Mouse (Mus musculus) heart, postnatal 0 days (tissue): ENCODE results near the gene Atp6v0a4. TPM values are rescaled to one million over a fixed set of nuclear protein-coding genes. Genes with fewer than 3 reads are reported as not detected.

Experiments used
- ATAC-seq: fragments of 200-750 bp; cut with Nextera tagmentation; 2 replicates; pipeline ENCODE4 v1.8.0; 2017; ENCODE audit warnings: low read depth, moderate number of reproducible peaks, moderate library complexity; ENCODE audit not compliant: insufficient read depth
- DNase-seq: peaks from one replicate; pipeline ENCODE4 v3.0.0-alpha.2; 2016; ENCODE audit warnings: low spot score
- H3K27ac ChIP-seq: fragments of 300-500 bp; sonication (generic); 2 replicates; pipeline ENCODE4 v1.5.1; 2014; ENCODE audit warnings: low read depth, mild to moderate bottlenecking
- H3K27me3 ChIP-seq: fragments of 300-500 bp; sonication (generic); 2 replicates; pipeline ENCODE4 v1.6.1; 2014; ENCODE audit warnings: low read length, mixed read lengths; ENCODE audit not compliant: control insufficient read depth, insufficient read depth
- H3K36me3 ChIP-seq: fragments of 300-500 bp; sonication (generic); replicated peaks from 2 replicates; pipeline ENCODE4 v1.6.1; 2014; ENCODE audit warnings: low read length, mixed read lengths; ENCODE audit not compliant: control insufficient read depth, insufficient read depth
- H3K4me1 ChIP-seq: fragments of 300-500 bp; sonication (generic); 2 replicates; pipeline ENCODE4 v1.6.1; 2014; ENCODE audit warnings: antibody characterized with exemption; ENCODE audit not compliant: control insufficient read depth, insufficient read depth
- H3K4me2 ChIP-seq: fragments of 300-500 bp; sonication (generic); 2 replicates; pipeline ENCODE4 v1.6.1; 2014; ENCODE audit warnings: low read depth, mild to moderate bottlenecking, low read length, moderate library complexity
- H3K4me3 ChIP-seq: fragments of 300-500 bp; sonication (generic); 2 replicates; pipeline ENCODE4 v1.5.1; 2014; ENCODE audit warnings: low read depth, low read length
- H3K9ac ChIP-seq: fragments of 300-500 bp; sonication (generic); replicated peaks from 2 replicates; pipeline ENCODE4 v1.6.1; 2014; ENCODE audit warnings: low read depth, low read length, mixed read lengths
- H3K9me3 ChIP-seq: fragments of 300-500 bp; sonication (generic); replicated peaks from 2 replicates; pipeline ENCODE4 v1.6.1; 2016; ENCODE audit warnings: low read length; ENCODE audit not compliant: control insufficient read depth
- CTCF ChIP-seq: IDR thresholded peaks from 2 replicates; pipeline ENCODE4 v1.5.1; 2016; ENCODE audit warnings: antibody characterized with exemption, control low read depth, low read depth
- EP300 ChIP-seq: IDR thresholded peaks from 2 replicates; pipeline ENCODE4 v1.6.1; 2016; ENCODE audit warnings: antibody characterized with exemption, low read depth
- WGBS: fragments of 180-500 bp; shearing (Covaris S2); extraction: QIAGEN DNeasy Blood & Tissue Kit; methylation state at CpG from one replicate; pipeline ENCODE4 v1.1.7; 2014; 5-methylcytosine and 5-hydroxymethylcytosine counted together
- polyA plus RNA-seq: library from polyadenylated mRNA; unstranded; fragments of >200 nt; fragmentation: Nextera tagmentation; extraction: Ambion mirVana; gene quantifications from 2 replicates; pipeline ENCODE4 v1.2.1, GENCODE M21; 2015
- total RNA-seq: library from RNA; depleted of rRNA; stranded (reverse); fragments of >200 nt; gene quantifications from 2 replicates; pipeline ENCODE4 v1.2.3, GENCODE M21; 2014; ENCODE audit warnings: low replicate concordance

Gene Atp6v0a4
- total and polyA plus RNA-seq, 2 experiments from 2014 or later = 0.04 to 0.12 TPM

- no peaks in the 10 kb centered on the region for H3K27me3 ChIP-seq
- ATAC-seq (no peak), DNase-seq (no peak)
- H3K9me3 ChIP-seq = no peaks in the 10 kb centered on the region
- H3K4me3 ChIP-seq = no peak overlapping the region
- H3K36me3 ChIP-seq = no peaks in the 10 kb centered on the region
- H3K4me2 ChIP-seq = no peak overlapping the region
- TF ChIP-seq EP300 (no peak), CTCF (no peak)
- H3K4me1 ChIP-seq = peaks cover 3% of the 10 kb centered on the region; the same call in 1 of the 2 replicates
- H3K9ac ChIP-seq = no peak overlapping the region
- WGBS = 71% methylated on average over 3 of the region's 3 CpGs
- H3K27ac ChIP-seq = no peak overlapping the region
These were observed 14.7 kb upstream of the Atp6v0a4 start for GRCm38 (mm10) chr6:38139086-38139485.

DNA sequence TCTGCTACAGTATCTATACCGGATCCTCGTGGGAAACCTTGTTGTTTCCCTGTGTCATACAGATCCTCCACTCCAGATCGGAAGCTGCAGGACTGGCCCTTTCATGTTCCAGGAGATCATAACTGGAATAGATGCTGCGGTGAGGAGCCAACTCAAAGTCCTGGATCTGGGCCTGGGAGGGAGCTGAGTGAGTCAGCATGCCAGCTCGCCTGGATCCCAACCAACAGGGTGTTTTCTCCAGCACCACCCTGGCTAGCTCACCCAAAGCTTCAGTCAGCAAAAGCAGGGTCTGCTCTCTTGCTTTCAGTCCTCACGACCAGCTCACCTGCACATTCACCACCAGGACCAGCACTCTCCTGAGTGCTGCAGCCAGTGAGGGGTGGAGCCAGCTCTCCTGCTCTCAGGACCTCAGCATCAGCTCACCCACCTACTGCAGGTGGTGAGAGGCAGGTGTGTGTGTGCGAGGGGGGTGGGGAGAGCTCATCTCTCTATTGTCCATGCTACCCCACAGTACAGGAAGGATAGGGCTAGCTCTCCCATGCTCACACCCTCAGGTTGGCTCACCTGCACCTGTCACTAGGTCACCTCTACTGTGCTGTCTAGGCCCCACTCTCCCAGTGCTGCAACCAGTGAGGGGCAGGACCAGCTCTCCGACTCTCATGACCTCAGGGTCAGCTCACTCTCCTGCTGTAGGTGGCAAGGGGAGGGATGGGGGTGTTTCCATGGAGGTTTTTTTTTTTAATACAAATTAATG, 10.6 kb upstream of the Atp6v0a4 start:
- Histone ChIP-seq H3K36me3 (no peaks in the 10 kb centered on the region), H3K4me3 (no peak overlapping the region), H3K9me3 (no peaks in the 10 kb centered on the region), H3K4me2 (no peak overlapping the region), H3K9ac (no peak overlapping the region), H3K27me3 (no peaks in the 10 kb centered on the region), H3K27ac (no peak overlapping the region), H3K4me1 (no peaks in the 10 kb centered on the region)
- DNase-seq = no peak
- TF ChIP-seq CTCF (no peak), EP300 (no peak)
- no peak for ATAC-seq
- WGBS = 76% methylated on average over 8 of the region's 8 CpGs

DNA sequence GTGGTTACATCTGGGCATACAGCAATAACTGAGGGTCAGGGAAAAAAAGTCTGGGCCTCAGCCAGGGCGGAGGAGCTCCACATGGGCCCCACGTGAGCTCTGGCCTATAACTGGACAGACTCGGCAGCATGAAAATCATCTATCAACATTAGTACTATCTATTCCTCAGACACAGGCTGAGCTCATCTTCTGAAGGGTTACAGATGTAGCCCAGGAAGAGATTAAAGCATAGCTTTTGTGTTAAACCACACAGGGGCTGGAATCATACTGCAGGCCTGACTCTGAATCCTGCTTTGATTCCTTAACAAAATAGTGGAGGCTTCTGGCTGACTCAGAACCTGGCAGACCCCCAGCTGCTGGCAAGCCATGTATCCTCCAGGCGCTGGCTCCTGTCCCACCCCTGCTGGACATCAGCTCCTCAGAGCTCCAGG, 7.4 kb upstream of the Atp6v0a4 start:
- Histone ChIP-seq H3K9ac (no peak overlapping the region), H3K9me3 (no peaks in the 10 kb centered on the region), H3K27me3 (no peaks in the 10 kb centered on the region), H3K4me3 (no peak overlapping the region), H3K4me1 (no peaks in the 10 kb centered on the region), H3K36me3 (no peaks in the 10 kb centered on the region), H3K4me2 (no peak overlapping the region), H3K27ac (no peak overlapping the region)
- TF ChIP-seq CTCF (no peak), EP300 (no peak)
- DNase-seq = peak; percentile 20
- WGBS = 64% methylated on average over 4 of the region's 4 CpGs
- ATAC-seq = peak; percentile 55

DNA sequence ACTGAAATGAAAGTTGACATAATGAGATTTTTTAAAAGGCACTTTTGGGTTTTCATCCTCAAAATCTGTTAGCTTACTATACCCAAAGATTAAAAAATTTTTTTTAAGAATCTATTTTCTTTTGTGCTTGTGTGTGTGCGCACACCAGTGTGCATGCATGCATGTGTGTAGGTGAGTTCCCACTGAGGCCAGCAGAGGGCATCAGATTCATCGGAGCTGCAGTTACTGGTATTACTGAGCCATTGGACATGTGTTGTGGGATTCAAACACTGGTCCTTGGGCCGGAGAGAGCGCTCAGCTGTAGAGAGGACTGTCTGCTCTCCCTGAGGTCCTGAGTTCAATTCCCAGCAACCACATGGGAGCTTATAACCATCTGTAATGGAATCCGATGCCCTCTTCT, 5.5 kb upstream of the Atp6v0a4 start:
- Histone ChIP-seq H3K36me3 (no peaks in the 10 kb centered on the region), H3K27me3 (no peaks in the 10 kb centered on the region), H3K9me3 (no peaks in the 10 kb centered on the region), H3K4me3 (no peak overlapping the region), H3K27ac (no peak overlapping the region), H3K4me2 (no peak overlapping the region), H3K4me1 (no peaks in the 10 kb centered on the region), H3K9ac (no peak overlapping the region)
- no peak for DNase-seq
- no peak for TF ChIP-seq CTCF
- TF ChIP-seq EP300 = no peak
- WGBS = over 99% methylated on average over 5 of the region's 5 CpGs
- ATAC-seq = no peak

DNA sequence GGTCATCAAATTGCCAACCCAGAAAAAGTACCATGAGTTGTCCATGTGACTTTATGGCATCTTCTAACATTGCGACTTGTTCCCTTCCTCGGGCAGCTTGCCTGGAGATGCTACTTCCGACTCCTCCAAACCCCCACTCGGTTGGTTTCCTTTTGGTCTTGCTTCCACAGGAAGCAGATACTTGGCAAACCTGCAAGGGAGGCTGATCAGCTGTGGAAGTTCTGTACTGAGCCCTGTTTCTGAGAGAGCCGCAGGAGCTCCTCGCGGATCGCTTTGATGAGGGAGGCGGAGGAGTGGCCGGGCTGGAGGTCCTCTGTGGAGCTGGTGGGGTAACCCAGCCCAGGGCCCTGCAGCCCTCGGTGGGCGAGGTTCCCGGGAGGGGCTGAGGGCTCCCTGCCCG, 3.7 kb upstream of the Atp6v0a4 start:
- no peaks in the 10 kb centered on the region for H3K27me3 ChIP-seq
- 68% methylated on average over 14 of the region's 14 CpGs for WGBS
- H3K36me3 ChIP-seq = no peaks in the 10 kb centered on the region
- no peak overlapping the region for H3K4me3 ChIP-seq
- H3K4me1 ChIP-seq = no peaks in the 10 kb centered on the region; the same call in 1 of the 2 replicates
- H3K9me3 ChIP-seq = no peaks in the 10 kb centered on the region
- no peak for DNase-seq
- no peak overlapping the region for H3K27ac ChIP-seq
- no peak overlapping the region for H3K9ac ChIP-seq
- no peak for TF ChIP-seq EP300
- no peak for TF ChIP-seq CTCF
- no peak for ATAC-seq
- H3K4me2 ChIP-seq = no peak overlapping the region

DNA sequence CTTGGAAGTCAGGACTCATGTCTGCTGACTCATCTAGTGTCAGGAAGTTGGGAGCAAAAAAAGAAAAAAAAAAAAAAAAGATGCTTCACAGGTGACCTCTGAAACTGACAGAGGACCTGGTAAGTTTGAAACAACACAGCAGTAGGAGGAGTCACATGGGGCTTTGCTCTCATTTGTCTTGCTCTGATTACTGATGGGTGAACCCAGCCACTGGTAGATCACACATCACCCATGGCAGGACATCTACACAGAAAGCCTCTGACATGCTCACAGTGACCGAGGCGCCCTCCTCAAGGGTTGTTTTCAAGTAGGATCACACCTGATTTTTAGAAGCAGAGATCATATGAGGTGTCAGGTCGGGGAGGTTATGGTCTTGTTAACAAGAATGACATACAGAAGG, 1.1 kb upstream of the Atp6v0a4 start:
- Histone ChIP-seq H3K4me3 (no peak overlapping the region), H3K27ac (no peak overlapping the region), H3K36me3 (no peaks in the 10 kb centered on the region), H3K4me1 (no peaks in the 10 kb centered on the region; the same call in 1 of the 2 replicates), H3K4me2 (no peak overlapping the region), H3K9me3 (no peaks in the 10 kb centered on the region), H3K9ac (no peak overlapping the region), H3K27me3 (no peaks in the 10 kb centered on the region)
- TF ChIP-seq CTCF (no peak), EP300 (no peak)
- no peak for ATAC-seq
- WGBS = 85% methylated on average over 3 of the region's 3 CpGs
- no peak for DNase-seq
